Mouse (Mus musculus): Measurements from ENCODE around the gene Tgfbr3. TPM values are rescaled to one million over a fixed set of nuclear protein-coding genes. Genes with fewer than 3 reads are reported as not detected.

Gene Tgfbr3
- polyA plus RNA-seq, 1 experiment from 2014 or later, result 4.7 TPM

GRCm38 (mm10) chr5:107268121-107269005 lies 21.1 kb downstream of the Tgfbr3 start:
- peak; percentile 23 for DNase-seq
- Histone ChIP-seq H3K4me1 (ENCODE audit: control insufficient read depth, insufficient read depth, low read length) (peaks cover 7% of the 10 kb centered on the region; the same call in 1 of the 2 replicates), H3K27ac (replicated peaks; ENCODE audit: low read depth, low read length) (0 out of 2 replicates have a peak overlapping the region, but pooled peaks have one; percentile 37), H3K36me3 (ENCODE audit: control insufficient read depth, insufficient read depth, low read length) (no peaks in the 10 kb centered on the region), H3K27me3 (ENCODE audit: control insufficient read depth, insufficient read depth, low read length) (no peaks in the 10 kb centered on the region), H3K9ac (replicated peaks; ENCODE audit: low read length) (no peak overlapping the region), H3K9me3 (ENCODE audit: control insufficient read depth, low read length) (no peaks in the 10 kb centered on the region), H3K4me2 (ENCODE audit: low read length) (0 out of 2 replicates have a peak overlapping the region, but pooled peaks have one; percentile 6), H3K4me3 (replicated peaks; ENCODE audit: low read depth, low read length) (no peak overlapping the region)
- WGBS, result 35% methylated on average over 16 of the region's 16 CpGs
- ATAC-seq (ENCODE audit: low FRiP score, low TSS enrichment), result no peak

DNA sequence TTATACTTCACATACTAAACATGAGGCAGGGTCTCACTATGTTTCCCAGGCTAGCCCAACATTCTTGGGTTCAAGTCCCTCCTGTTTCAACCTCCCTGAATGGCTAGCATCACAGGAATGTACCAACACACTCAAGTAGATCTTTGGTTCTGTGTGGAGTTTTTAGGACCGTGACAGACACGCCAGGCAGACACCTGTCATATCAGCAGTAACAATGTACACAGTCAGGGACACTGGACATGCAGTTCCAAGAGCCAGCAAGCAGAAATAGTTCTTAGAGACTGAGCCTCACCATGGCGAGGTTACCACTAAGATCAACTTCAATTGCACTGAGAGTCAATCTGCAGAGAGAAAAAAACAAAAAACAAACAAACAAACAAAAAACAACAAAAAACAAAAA lies 22.9 kb downstream of the Tgfbr3 start:
- Histone ChIP-seq H3K4me1 (ENCODE audit: control insufficient read depth, insufficient read depth, low read length) (peaks cover 7% of the 10 kb centered on the region; the same call in 1 of the 2 replicates), H3K27me3 (ENCODE audit: control insufficient read depth, insufficient read depth, low read length) (no peaks in the 10 kb centered on the region), H3K9me3 (ENCODE audit: control insufficient read depth, low read length) (no peaks in the 10 kb centered on the region), H3K4me2 (ENCODE audit: low read length) (no peak overlapping the region), H3K9ac (replicated peaks; ENCODE audit: low read length) (no peak overlapping the region), H3K36me3 (ENCODE audit: control insufficient read depth, insufficient read depth, low read length) (no peaks in the 10 kb centered on the region), H3K27ac (replicated peaks; ENCODE audit: low read depth, low read length) (no peak overlapping the region), H3K4me3 (replicated peaks; ENCODE audit: low read depth, low read length) (no peak overlapping the region)
- ATAC-seq (ENCODE audit: low FRiP score, low TSS enrichment), result no peak
- DNase-seq, result no peak
- 86% methylated on average over 3 of the region's 3 CpGs for WGBS

- DNase-seq (no peak), ATAC-seq (ENCODE audit: low FRiP score, low TSS enrichment) (no peak)
- H3K27ac ChIP-seq (replicated peaks; ENCODE audit: low read depth, low read length), result no peak overlapping the region
- H3K4me1 ChIP-seq (ENCODE audit: control insufficient read depth, insufficient read depth, low read length), result peaks cover 7% of the 10 kb centered on the region; the same call in 1 of the 2 replicates
- WGBS, result 93% methylated on average over 16 of the region's 16 CpGs
- H3K36me3 ChIP-seq (ENCODE audit: control insufficient read depth, insufficient read depth, low read length), result no peaks in the 10 kb centered on the region
- H3K27me3 ChIP-seq (ENCODE audit: control insufficient read depth, insufficient read depth, low read length), result no peaks in the 10 kb centered on the region
- no peak overlapping the region for H3K4me2 ChIP-seq (ENCODE audit: low read length)
- H3K4me3 ChIP-seq (replicated peaks; ENCODE audit: low read depth, low read length), result no peak overlapping the region
- H3K9me3 ChIP-seq (ENCODE audit: control insufficient read depth, low read length), result no peaks in the 10 kb centered on the region
- H3K9ac ChIP-seq (replicated peaks; ENCODE audit: low read length), result no peak overlapping the region
Measured at GRCm38 (mm10) chr5:107264426-107265360, 24.7 kb downstream of the Tgfbr3 start.

- DNase-seq (no peak), ATAC-seq (ENCODE audit: low FRiP score, low TSS enrichment) (no peak)
- Histone ChIP-seq H3K27me3 (ENCODE audit: control insufficient read depth, insufficient read depth, low read length) (no peaks in the 10 kb centered on the region), H3K36me3 (ENCODE audit: control insufficient read depth, insufficient read depth, low read length) (no peaks in the 10 kb centered on the region), H3K4me1 (ENCODE audit: control insufficient read depth, insufficient read depth, low read length) (peaks cover 7% of the 10 kb centered on the region; the same call in 1 of the 2 replicates), H3K4me2 (ENCODE audit: low read length) (no peak overlapping the region), H3K27ac (replicated peaks; ENCODE audit: low read depth, low read length) (no peak overlapping the region), H3K4me3 (replicated peaks; ENCODE audit: low read depth, low read length) (no peak overlapping the region), H3K9ac (replicated peaks; ENCODE audit: low read length) (no peak overlapping the region), H3K9me3 (ENCODE audit: control insufficient read depth, low read length) (no peaks in the 10 kb centered on the region)
- WGBS, result 92% methylated on average over 3 of the region's 3 CpGs
Measured at GRCm38 (mm10) chr5:107263836-107264235, 25.6 kb downstream of the Tgfbr3 start.

DNA sequence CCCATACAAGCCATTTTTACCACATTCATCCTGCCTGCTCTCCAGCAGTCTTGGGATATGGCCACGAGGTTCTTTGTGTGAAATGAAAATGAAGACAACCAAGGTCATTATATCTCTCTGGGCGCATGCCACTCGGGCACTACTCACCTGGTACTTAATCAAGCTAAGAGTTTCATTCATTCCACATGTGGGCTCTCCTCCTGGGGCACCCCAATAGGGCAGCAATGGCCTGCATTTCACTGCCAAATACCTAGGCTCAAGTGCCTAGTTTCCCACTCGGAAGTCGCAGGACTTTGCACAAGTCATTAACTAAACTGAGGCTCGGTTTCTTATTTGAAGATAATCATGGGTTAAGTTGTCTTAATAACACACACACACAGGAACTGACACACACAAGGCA lies 27.5 kb downstream of the Tgfbr3 start:
- Histone ChIP-seq H3K27ac (replicated peaks; ENCODE audit: low read depth, low read length) (no peak overlapping the region), H3K4me1 (ENCODE audit: control insufficient read depth, insufficient read depth, low read length) (no peaks in the 10 kb centered on the region), H3K4me3 (replicated peaks; ENCODE audit: low read depth, low read length) (no peak overlapping the region), H3K27me3 (ENCODE audit: control insufficient read depth, insufficient read depth, low read length) (no peaks in the 10 kb centered on the region), H3K36me3 (ENCODE audit: control insufficient read depth, insufficient read depth, low read length) (no peaks in the 10 kb centered on the region), H3K9ac (replicated peaks; ENCODE audit: low read length) (no peak overlapping the region), H3K9me3 (ENCODE audit: control insufficient read depth, low read length) (no peaks in the 10 kb centered on the region), H3K4me2 (ENCODE audit: low read length) (no peak overlapping the region)
- no peak for ATAC-seq (ENCODE audit: low FRiP score, low TSS enrichment)
- no peak for DNase-seq
- 85% methylated on average over 6 of the region's 6 CpGs for WGBS

GRCm38 (mm10) chr5:107260708-107261495 lies 28.5 kb downstream of the Tgfbr3 start:
- no peak overlapping the region for H3K27ac ChIP-seq (replicated peaks; ENCODE audit: low read depth, low read length)
- no peak for ATAC-seq (ENCODE audit: low FRiP score, low TSS enrichment)
- WGBS, result 75% methylated on average over 10 of the region's 10 CpGs
- DNase-seq, result no peak
- H3K4me1 ChIP-seq (ENCODE audit: control insufficient read depth, insufficient read depth, low read length), result no peaks in the 10 kb centered on the region
- no peak overlapping the region for H3K4me3 ChIP-seq (replicated peaks; ENCODE audit: low read depth, low read length)
- H3K27me3 ChIP-seq (ENCODE audit: control insufficient read depth, insufficient read depth, low read length), result no peaks in the 10 kb centered on the region
- no peaks in the 10 kb centered on the region for H3K36me3 ChIP-seq (ENCODE audit: control insufficient read depth, insufficient read depth, low read length)
- H3K9me3 ChIP-seq (ENCODE audit: control insufficient read depth, low read length), result no peaks in the 10 kb centered on the region
- no peak overlapping the region for H3K9ac ChIP-seq (replicated peaks; ENCODE audit: low read length)
- H3K4me2 ChIP-seq (ENCODE audit: low read length), result no peak overlapping the region

DNA sequence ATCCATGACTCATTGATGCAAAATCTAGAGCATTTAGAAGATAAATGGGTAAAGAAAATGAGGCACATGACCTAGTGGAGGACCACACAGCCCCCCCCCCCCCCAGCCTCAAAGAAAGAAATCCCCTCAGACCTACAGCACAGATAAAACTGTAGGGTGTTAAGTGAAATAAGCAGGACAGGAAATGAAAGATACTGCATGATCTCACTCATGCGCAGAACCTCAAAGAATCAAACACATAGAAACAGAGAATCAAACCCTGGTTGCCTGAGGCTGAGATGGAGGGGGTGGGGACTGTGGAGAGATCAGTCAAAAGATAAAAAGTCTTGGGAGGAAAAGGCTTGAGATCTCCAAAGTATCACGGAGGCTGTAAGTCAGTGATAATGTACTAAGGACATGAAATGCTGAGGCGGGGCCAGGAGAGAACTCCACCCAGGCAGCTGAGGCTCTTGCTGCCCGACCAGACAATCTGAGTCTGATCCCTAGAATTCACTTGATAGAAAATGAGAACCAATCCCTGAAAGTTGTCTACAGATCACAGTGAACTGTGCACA lies 29.9 kb downstream of the Tgfbr3 start:
- Histone ChIP-seq H3K9ac (replicated peaks; ENCODE audit: low read length) (no peak overlapping the region), H3K27ac (replicated peaks; ENCODE audit: low read depth, low read length) (no peak overlapping the region), H3K4me3 (replicated peaks; ENCODE audit: low read depth, low read length) (no peak overlapping the region), H3K4me2 (ENCODE audit: low read length) (no peak overlapping the region), H3K36me3 (ENCODE audit: control insufficient read depth, insufficient read depth, low read length) (no peaks in the 10 kb centered on the region), H3K4me1 (ENCODE audit: control insufficient read depth, insufficient read depth, low read length) (no peaks in the 10 kb centered on the region), H3K27me3 (ENCODE audit: control insufficient read depth, insufficient read depth, low read length) (no peaks in the 10 kb centered on the region), H3K9me3 (ENCODE audit: control insufficient read depth, low read length) (no peaks in the 10 kb centered on the region)
- DNase-seq (no peak), ATAC-seq (ENCODE audit: low FRiP score, low TSS enrichment) (no peak)
- 85% methylated on average over 4 of the region's 4 CpGs for WGBS

DNA sequence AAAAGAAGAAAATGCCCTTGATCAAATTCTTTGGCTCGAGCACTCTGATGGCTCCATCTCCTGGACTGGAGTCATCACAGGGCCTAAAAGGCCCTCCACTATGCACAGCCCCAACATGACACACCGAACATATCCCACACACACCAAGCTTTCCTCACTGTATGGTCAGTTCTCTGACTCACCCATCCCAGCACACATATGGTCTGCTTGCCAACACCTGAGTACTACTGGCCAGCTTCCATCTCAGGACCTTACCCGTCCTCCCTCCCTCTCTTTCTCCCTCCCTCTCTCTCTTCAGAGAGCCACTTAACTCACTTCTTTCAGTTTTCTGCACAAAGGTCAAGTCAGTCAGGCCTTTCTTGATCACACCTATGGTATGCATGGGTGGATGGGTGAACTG lies 36.0 kb downstream of the Tgfbr3 start:
- Histone ChIP-seq H3K9me3 (ENCODE audit: control insufficient read depth, low read length) (no peaks in the 10 kb centered on the region), H3K36me3 (ENCODE audit: control insufficient read depth, insufficient read depth, low read length) (no peaks in the 10 kb centered on the region), H3K27me3 (ENCODE audit: control insufficient read depth, insufficient read depth, low read length) (no peaks in the 10 kb centered on the region), H3K4me1 (ENCODE audit: control insufficient read depth, insufficient read depth, low read length) (0 out of 2 replicates have a peak, but pooled peaks cover 10% of the 10 kb centered on the region), H3K4me3 (replicated peaks; ENCODE audit: low read depth, low read length) (no peak overlapping the region), H3K4me2 (ENCODE audit: low read length) (no peak overlapping the region), H3K27ac (replicated peaks; ENCODE audit: low read depth, low read length) (no peak overlapping the region), H3K9ac (replicated peaks; ENCODE audit: low read length) (no peak overlapping the region)
- ATAC-seq (ENCODE audit: low FRiP score, low TSS enrichment), result no peak
- no peak for DNase-seq
- WGBS, result 94% methylated on average over 3 of the region's 3 CpGs

All from midbrain, embryonic 14.5 days (tissue).